Mouse (Mus musculus): ENCODE results near the gene Nkpd1.

GRCm38 (mm10) chr7:19503481-19504068 lies 14.1 kb upstream of the Nkpd1 start:
- TF ChIP-seq POLR2A (IDR thresholded peaks at IDR 0.05; ENCODE audit: low read depth, low read length) (no peak), NRF1 (IDR thresholded peaks at IDR 0.05; ENCODE audit: low read depth, low read length) (no peak), CTCF (conservative IDR thresholded peaks at IDR 0.05 in 1 of 2, IDR thresholded peaks at IDR 0.05 in 1 of 2; ENCODE audit: low read depth in 2 of 2, low read length in 2 of 2) (peak; percentile 93 to 94), MAX (IDR thresholded peaks at IDR 0.05; ENCODE audit: low read length) (no peak), POLR2AphosphoS2 (IDR thresholded peaks at IDR 0.05; ENCODE audit: low read depth, low read length) (no peak), MXI1 (IDR thresholded peaks at IDR 0.05; ENCODE audit: low read depth, low read length) (no peak), CHD2 (IDR thresholded peaks at IDR 0.05; ENCODE audit: low read length) (no peak), EP300 (IDR thresholded peaks at IDR 0.05; ENCODE audit: low read length) (no peak), MEF2A (IDR thresholded peaks at IDR 0.05; ENCODE audit: borderline replicate concordance, low read depth, low read length) (no peak), BHLHE40 (IDR thresholded peaks at IDR 0.05; ENCODE audit: low read depth, low read length) (no peak), ELF1 (IDR thresholded peaks at IDR 0.05; ENCODE audit: low read depth, low read length) (no peak)

All from CH12.LX (cell line).